Mouse (Mus musculus) ovary, adult 18-20 months (tissue): ENCODE measurements around the gene Col6a4.

ENCODE experiments used
- DNase-seq: peaks from one replicate; pipeline ENCODE4 v3.0.0; 2022; ENCODE audit warnings: low spot score, mixed read lengths

Gene Col6a4

DNA sequence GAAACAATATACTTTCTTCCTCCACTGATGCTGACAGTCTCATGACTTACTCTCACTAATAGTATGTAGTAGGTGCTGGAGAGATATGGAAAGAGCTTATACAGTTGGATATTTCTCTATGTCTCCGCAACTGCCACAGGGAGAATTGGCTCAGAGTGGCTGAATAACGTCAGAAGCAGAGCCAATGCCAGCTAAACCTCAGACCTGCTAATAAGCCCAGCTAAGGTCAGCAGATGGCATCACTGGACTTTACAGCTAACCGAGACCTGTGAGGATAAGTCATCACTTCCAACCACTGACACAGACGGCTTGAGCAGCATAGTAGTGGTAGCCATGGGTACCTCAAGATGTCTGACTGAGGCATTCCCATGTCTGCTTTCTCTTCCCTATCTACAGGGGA is 22.6 kb downstream of the Col6a4 start:
- DNase-seq, result no peak

DNA sequence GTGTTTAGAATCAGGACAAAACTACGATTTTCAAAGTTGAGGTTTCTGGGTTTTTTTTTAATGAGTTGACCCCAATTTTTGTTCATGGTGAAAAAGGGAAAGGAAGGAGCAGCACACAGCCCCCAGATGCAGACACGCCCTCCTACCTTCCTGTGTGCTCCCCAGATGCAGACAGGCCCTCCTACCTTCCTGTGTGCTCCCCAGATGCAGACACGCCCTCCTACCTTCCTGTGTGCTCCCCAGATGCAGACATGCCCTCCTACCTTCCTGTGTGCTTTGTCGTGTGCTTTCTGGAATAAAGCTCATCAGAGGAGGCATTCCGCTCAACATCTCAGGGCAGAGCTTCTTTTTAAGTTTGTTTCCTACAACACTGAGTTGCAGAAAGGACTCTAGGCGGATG is 24.9 kb downstream of the Col6a4 start:
- no peak for DNase-seq

DNA sequence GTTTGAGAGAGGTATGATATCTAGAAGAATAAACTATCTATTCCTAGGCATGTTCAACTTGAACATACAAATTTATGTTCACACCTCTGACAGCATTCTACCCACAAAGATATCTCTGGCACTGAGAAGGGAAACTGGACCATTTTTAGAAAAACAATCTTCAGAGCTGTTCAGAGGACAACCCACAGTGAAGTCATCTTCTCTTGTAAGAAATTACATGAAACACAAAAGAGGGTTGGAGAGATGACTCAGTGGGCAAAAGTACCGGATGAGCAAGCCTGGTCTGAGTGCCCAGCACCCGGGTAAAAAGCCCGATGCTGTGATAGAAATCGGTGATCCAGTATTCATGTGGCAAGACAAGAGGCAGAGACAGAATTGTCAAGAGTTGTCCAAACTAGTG is 43.1 kb downstream of the Col6a4 start:
- no peak for DNase-seq

DNA sequence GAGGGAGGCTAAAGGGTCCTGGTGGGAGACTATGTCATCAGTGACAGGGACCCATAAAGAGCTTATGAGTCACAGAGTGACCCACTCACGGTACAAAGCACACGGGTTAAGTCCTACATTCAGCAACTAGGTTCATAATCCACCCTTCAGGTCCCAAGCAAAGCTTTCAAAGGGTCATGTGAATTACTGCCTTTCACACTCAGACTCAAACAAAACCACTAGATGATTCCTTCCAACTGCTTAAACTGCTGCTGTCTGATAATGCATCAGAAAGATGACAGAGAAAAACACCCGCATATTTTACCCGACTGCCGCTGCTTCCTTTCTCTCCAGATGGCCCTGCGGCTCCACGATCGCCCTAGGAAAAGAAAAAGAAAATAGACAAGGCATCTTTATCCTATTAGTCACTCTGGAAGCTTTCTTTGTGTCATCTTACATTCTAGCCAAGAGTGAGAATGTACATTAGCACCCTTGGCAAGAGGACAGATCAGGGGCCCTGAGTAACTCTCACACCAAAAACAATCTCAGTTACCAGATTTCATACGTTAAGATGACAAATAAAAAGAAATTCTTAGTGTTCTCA is 52.6 kb downstream of the Col6a4 start:
- no peak for DNase-seq

DNA sequence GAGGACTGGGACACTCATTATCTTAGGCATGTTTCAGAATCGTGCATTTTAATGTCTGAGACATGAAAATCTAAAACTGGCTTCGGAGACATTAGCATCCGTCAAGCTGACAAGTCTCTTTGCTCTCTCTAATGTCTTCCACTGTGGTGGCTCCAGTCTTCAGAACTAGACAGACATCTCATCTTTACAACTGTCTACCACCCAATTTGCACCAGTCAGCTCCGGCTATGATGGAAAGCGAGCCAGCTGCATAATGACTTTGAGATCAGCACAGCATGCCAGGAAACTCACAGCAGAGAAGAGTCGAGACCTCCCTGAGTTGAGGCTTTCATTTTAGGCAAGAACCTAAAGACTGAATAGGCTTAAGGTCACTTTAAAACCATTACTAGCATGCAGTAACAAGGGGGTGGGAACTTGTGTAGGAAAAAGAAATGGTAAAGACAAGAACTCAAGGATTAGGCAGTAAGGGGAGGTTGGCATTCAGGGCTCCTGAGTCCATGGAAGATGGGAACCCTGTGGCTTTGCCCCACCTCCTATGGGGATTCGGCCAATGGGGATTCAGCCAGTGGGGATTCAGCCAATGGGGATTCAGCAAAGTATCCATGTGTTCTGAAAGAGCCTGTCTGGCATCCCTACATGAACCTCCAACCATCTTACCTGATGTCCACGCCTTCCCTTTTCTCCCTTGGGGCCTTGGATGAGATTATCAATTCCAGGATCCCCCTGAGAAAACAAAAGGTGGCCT is 56.5 kb downstream of the Col6a4 start:
- no peak for DNase-seq

DNA sequence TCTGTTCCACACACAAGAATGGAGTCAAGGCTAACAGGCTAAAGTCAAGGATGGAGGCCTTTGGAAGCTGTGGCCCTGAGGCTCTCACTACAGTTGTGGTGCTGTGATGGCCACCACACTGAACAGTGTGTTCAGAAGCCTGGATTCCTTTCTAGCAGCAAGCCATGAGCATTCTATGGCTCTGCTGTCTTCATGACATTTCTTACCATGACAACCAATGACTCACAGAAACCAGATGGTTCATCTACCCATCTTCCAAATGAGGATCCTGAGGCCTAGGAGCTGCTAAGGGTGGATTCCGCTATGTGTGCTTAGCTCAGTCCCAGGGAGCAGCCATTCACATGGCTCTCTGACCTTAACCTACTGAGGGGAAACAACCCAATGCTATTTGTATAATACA is 57.3 kb downstream of the Col6a4 start:
- no peak for DNase-seq

DNA sequence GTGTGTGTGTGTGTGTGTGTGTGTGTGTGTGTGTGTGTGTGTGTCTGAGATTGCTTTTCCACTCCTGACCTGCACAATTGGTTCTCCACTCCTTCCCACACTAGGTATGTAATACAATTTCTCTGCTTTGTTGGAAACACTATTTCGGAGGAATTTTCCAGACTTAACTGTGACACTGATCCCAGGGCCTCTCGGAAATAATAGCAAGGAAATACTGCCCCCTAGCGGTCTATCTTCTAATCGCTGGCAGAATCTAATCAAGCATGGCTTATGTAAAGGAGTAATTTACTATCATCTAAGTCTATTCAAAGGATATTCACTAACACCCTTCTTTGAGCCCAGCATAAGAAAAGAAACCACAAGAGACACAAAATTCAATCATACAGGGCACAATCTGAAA is 57.7 kb downstream of the Col6a4 start:
- no peak for DNase-seq

DNA sequence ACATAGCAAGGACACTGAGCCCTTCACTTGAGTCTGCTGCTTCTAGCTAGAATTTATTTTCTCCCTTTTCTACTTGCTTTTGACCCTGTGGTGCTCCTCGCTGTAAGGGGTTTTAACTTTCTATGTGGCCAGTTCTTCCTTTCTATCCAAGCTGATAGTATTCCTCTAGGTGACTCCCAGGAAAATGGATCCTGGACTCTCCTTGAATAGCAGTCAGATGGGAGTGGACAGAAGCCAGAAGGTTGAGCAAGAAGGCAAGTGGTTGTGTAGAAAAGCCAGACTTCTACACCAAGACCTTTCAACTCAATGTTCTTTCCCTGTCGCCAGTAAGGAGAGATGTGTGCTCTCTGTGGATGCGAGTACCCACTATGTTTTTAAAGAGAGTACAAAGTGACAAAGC is 80.9 kb downstream of the Col6a4 start:
- no peak for DNase-seq

DNA sequence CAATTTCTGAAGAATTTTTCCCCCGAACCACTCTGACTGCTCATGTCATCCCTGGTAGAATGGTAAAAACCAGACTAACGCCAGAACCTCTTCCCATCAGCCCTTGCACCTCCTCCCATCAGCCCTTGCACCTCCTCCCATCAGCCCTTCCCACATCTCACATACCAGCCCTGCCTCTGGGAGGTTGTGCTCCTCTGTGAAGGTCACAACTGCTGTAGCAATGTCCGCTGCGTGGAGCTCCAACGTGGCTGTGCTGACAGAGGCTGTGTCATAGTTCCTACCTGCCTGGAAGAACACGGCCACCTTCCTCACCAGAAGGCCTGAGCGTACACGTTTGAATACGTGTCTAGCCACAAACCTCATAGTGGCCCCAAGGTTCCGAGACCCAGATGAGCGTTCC is 83.4 kb downstream of the Col6a4 start:
- DNase-seq, result no peak

DNA sequence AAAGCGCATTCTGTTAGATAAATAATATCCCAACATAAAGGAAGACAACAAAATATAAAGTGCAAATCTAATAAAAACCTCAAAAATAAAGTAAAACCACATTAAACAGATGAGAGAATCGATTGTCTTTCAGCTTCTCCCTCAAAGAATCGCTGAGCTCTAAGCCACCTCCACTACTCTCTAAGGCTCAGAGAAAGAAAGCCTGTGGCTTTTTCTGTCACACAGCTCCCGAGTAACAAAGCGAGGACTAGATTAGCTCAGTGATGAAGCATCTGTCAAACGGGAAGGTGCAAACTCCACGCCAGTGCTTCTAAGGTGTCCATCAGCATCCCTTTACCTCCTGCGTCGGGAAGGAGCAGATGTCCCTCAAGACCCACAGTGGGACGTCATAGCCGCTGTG is 98.6 kb downstream of the Col6a4 start:
- DNase-seq, result no peak

DNA sequence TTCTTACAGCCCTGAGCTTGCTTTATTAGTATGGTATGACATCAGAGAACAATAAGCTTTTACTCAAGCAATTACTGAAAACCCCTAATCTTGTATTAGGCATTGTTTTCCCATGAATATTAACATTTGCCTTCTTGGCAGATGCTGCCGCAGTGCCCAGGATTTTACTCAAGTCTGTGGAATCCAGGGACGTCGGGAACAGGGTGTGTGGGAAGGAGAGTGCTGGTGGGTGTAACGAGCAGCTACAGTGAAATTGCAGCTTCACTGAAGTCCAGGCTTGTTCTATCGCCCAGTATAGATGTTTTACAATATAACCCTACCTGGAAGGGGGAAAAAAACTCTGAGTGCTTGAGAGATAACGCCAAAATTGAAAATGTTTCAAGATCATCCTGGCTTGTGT is 104.2 kb downstream of the Col6a4 start:
- DNase-seq, result no peak

DNA sequence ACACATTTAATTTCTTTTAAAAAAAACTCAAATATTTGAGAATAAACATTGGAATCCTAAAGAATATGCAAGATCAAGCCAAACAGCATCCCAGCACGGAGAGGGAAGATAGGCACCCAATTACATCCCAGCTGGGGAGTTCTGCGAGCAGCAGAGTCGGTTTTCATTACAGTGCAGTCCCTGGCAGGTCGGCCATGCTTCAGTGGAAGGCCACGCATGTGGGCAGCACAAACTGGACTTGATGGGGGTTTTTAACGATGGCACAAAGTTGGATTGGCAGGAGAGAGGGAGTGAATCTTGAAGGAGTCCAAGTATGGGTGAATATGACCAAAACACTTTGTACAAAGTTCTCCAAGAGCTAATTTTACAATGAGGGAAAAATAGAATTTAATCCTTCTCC is 106.5 kb downstream of the Col6a4 start:
- DNase-seq, result no peak

DNA sequence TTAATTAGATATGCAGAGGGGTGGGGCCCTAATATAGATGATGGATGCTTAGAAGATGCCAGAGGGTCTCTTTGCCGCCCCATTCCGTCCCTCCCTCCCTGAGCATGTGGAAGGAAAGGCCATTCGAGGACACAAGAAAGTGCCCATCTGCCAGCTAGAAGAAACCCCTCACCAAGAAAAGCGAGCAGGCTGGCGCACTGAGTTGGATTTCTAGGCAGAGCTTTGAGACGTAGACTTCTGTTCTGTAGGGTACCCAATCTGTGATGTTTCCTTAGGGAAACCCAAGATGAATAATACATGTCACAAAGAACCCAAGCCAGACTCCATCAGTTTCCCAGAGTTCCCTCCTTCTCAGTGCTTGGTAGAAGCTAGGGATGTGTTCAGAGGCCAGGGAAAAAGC is 107.1 kb downstream of the Col6a4 start:
- DNase-seq, result no peak

DNA sequence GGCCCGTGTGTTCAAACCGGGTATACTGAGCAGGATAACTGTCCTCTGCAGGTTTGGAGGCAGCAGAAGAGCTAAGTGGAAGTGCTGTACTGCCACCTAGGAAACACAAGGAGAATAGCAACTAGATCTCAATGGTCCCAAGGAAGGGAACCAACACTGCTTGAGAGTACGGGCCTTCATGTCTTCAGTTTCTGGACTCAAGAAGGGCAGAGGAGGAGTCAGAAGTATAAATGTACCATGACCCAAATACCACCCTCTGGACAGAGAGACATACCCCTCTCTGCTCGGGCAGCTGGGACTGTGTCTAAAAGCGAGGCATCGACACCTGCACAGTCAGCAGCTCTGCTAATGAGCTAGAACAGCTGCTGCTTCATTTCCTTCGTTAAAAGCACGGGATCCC is 108.5 kb downstream of the Col6a4 start:
- DNase-seq, result no peak

DNA sequence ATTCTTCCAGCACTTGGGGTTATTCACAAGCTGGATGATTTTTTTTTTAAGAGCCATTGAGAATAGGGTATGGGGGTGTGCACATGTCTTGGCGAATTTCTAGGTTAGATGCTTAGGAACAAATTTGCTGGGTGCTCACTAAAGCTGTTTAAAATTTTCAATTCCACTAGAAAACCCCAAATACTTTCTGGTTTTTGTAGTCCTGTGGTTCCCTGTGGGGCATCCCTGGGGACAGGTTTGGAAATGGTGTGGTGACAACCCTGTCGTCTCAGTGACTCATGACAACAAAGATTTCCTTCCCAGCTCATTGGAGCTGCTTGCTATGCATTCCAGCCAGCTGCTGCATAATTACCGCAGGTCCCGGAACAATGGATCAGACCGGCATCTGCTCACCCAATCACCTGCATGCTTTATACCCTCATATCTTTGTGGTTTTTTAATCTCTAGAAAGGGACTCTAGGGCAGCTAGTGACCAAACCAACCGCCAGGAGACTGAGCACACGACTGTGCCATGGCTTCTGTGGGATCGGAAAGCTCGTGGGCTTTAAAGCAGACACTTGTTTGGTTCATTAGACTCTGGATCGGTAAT is 111.6 kb downstream of the Col6a4 start:
- DNase-seq, result no peak

DNA sequence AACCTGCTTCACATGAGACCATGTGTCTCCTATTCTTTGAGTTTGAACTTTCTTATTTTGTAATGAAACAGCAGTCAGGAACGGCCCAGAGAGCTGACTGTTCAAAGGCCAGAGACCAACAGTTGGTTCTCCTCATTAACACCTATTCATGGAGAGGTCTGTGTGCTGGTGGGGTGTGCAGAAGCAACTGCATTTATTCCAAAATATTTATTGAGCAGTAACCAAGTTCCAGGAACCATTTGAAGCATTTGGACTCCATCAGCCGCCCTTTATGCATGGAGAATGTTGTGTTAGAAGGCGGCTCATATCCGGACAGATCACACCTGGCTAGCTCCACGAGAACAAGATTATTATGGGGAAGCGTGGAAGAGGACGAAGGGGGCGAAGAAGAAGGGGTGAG is 118.1 kb downstream of the Col6a4 start:
- no peak for DNase-seq

DNA sequence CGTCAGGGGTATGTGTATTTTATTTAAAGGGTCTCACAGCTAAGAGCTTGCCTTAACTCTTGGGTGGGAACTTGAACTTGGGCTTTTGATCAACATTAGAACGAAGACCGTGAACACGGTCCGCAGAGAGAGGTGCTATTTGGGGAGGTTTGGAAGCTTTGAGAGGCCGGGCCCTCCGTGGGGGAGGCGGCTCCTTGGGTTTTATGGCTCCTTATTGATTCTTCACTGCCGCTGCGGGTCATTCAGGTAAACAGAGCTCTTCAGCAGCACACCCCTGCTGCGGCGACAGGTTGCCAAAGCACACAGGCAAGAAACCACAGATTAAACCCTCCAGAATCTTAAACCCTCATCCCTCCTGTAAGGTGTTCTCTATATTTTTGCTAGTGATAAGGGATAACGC is 119.7 kb downstream of the Col6a4 start:
- no peak for DNase-seq

DNA sequence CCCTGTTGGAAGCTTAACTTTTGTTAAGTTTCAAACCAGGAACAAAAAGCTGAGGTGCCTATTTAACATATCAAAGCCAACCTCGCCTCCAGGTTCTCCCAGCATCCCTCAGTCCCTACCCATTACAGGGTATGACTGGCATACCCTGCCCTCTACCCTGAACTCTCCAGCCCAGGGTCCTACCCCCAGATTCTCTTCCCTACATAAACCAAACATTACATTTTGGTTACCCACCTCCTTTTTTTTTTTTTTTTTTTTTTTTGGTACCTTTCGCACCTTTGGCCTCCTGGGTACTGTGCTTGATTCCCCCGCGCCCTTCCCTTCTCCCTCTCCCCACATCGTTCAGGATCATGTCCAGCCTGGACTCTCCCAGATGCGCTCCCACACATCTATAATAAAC is 120.3 kb downstream of the Col6a4 start:
- no peak for DNase-seq

DNA sequence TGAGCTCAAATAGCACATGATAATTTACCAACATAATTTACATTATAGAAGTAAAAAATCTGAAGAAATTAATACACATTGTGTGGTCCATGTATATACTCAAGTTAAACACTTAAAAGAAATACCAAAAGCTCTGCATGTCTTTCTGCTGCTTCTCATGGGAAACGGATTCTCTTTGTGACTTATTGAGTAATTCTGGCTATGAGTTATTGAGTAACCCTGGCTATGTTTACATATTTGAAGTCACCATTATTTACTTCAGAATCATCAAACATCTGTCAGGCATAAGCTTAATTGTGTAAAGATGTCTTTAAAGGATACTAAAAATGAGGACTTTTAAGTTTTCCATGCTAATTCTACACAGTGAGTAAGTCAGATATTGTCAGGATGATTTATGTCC is 122.8 kb downstream of the Col6a4 start:
- no peak for DNase-seq

DNA sequence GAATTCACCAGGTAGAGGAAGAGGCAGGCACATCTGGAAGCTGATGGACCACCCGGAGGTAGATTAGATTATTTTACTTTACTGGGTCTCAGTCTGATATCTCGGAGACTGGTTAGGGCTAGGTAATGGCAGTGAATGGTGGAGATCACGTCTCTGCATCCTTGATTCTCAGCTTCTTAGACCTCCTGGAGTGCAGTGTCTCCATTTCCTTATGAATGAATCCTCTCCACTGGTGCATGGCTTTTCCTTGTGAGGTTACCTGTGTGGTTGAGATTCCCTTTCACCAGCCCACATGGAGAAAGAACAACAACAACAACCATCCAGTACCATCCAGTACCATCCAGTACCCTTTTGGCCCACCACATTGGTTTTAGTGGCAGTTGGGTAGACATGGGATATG is 124.6 kb downstream of the Col6a4 start:
- DNase-seq, result no peak

DNA sequence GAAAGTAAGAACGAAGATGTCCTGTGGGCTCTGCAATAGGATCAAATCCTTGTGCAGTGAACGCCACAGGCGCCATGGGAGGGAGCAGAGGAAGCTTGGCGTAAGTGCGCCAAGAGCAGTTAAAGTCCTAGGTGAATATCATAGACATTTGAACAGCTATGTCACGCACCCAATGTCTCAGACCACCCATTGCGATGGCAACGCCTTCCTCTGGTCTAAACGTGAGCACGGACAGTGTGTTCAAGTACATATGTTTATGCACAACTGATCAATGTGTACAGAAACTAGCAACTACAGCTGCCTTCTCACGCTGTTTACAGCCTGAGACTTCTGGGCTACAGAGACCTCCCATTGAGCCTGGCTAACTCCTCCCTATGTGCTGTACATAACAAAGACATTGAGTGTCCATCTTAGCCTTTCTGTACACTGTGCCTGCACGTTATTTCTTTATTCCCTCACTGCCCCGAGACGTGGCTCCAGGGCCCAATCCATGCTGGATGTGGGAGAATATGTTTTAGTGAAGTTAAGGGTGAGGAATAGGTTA is 125.2 kb downstream of the Col6a4 start:
- no peak for DNase-seq

DNA sequence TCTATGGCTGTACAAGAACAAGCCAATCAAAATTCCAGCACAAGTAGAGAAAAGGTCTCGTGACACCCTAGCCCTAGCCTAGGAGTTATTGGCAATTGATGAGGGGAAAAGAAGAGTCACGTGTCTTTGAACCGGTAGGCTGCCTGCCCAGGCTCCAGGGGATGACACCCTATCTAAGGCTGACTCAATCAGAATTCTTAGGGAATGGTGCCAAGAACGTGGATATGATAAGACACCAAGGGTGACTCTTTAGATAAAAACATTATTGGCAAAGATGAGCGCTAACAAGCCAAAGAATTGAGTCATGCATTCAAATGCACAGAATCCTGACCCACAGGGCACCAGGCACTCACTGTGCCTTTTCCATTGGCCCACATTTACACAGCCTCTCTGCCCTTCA is 125.7 kb downstream of the Col6a4 start:
- peak; percentile 3 for DNase-seq

DNA sequence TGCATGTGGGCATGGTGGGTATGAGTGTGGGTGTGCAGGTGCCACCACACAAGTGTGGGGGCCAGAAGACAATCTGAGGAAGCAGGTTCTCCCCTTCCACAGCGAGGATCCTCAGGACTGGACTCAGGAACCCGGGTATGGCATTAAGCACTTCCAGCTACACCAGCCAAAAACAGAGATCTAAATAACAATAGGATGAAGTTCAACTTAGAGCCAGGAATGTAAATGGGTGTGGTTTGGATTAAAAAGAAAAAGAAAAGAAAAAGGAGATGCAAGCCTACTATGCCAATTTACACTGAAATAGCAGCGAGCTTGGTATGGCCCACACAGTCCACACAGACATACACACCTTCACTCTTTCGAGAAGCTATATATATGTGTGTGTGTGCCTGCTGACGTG is 128.6 kb downstream of the Col6a4 start:
- DNase-seq, result no peak

DNA sequence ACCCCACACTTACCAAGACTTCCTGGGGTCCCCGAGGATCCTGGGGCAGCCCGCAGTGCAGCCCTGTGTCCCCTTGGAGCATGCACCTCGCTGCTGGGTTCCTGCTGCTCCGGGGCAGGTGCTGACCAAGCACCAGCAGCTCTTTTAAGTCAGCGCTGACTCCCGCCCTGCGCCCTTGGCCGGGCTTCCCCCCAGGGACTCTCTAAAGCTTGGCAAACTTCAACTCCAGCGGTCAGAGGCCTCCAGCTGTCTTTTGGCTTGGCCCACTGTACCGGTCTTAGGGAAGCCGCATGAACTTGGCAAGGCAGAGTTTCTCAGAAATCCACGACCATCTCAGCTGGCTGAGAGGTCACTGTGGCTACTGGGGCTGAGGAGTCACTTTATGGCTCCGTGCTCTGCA is 136.1 kb downstream of the Col6a4 start, which contains the start of gene Col6a5:
Col6a5 (minus strand) TSS at position 111 of the 400 bp plus-strand sequence.
- DNase-seq, result peak; percentile 70
